Mouse (Mus musculus): ENCODE data around the gene Stxbp6. TPM values are rescaled to one million over a fixed set of nuclear protein-coding genes. Genes with fewer than 3 reads are reported as not detected.

The Stxbp6 gene
- polyA plus RNA-seq, 1 experiment, result 0.67 TPM

DNA sequence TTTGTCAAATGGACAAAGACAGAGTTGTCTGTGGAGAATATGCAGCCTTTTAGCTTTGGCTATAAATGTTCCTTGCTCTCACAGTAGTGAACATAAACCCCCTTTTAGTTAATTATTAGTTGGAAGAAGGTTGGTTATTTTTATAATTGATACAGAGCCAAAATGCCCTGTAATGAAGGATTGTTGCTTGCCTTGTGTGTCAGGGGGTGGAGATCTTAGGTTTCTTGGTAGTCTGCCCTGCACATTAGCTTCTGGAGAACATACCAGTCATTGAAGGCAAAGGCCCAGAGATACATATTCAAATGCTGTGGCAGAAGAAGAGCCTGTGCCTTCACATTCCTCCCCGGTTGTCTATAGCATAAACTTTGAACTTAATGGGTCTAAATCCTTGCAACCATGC is 37.0 kb downstream of the Stxbp6 start:
- Histone ChIP-seq H3K4me1 (peaks cover under 1% of the 10 kb centered on the region; the same call in 1 of the 2 replicates), H3K27me3 (replicated peaks) (no peaks in the 10 kb centered on the region), H3K36me3 (replicated peaks; ENCODE audit: low read length) (no peaks in the 10 kb centered on the region), H3K9me3 (no peaks in the 10 kb centered on the region), H3K4me3 (replicated peaks) (no peak overlapping the region)
- TF ChIP-seq FLI1 (IDR thresholded peaks at IDR 0.05; ENCODE audit: low read length) (no peak), GATA1 (IDR thresholded peaks at IDR 0.05; ENCODE audit: borderline replicate concordance, low read length) (no peak)

DNA sequence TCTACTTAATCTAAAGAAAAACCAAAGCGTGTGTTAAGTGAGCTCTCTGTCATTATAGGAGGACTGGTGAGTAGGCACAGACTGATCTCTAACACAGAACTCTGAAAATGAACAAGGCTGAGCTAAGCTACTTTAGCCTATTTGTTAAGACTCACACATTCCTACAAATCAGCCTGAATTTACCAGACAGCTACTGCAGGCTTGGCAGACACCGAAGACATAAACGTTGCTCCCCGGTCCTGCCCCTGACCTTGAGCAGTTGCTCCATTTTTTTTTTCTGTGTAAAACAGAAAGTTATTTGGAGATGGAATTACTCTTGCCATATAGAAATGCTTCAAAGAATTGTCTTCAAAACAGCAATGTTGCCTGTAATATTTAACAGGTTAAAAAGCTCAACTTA is 37.4 kb downstream of the Stxbp6 start:
- no peaks in the 10 kb centered on the region for H3K27me3 ChIP-seq (replicated peaks)
- no peaks in the 10 kb centered on the region for H3K36me3 ChIP-seq (replicated peaks; ENCODE audit: low read length)
- TF ChIP-seq FLI1 (IDR thresholded peaks at IDR 0.05; ENCODE audit: low read length) (no peak), GATA1 (IDR thresholded peaks at IDR 0.05; ENCODE audit: borderline replicate concordance, low read length) (no peak)
- H3K9me3 ChIP-seq, result no peaks in the 10 kb centered on the region
- H3K4me3 ChIP-seq (replicated peaks), result no peak overlapping the region
- no peaks in the 10 kb centered on the region for H3K4me1 ChIP-seq

DNA sequence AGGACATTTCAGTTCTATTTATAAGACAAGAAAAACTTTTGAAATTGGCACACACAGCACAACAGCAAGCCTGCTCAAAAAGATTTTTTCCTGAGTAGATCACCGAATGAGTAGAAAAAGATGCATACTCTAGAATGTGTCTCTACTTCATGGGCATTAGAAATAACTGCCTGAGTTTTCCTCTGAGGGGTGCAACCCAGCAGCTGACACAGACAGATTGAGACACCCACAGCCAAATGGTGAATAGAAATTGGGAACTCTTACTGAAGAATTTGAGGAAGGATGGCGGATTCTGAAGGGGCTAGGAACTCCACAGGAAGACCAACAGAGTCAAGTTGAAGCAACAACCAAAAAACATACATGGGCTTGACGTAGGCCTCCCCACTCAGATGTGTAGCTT is 43.8 kb downstream of the Stxbp6 start:
- Histone ChIP-seq H3K36me3 (replicated peaks; ENCODE audit: low read length) (no peaks in the 10 kb centered on the region), H3K9me3 (no peaks in the 10 kb centered on the region), H3K4me1 (no peaks in the 10 kb centered on the region), H3K4me3 (replicated peaks) (no peak overlapping the region), H3K27me3 (replicated peaks) (no peaks in the 10 kb centered on the region)
- TF ChIP-seq GATA1 (IDR thresholded peaks at IDR 0.05; ENCODE audit: borderline replicate concordance, low read length), result no peak
- no peak for TF ChIP-seq FLI1 (IDR thresholded peaks at IDR 0.05; ENCODE audit: low read length)

DNA sequence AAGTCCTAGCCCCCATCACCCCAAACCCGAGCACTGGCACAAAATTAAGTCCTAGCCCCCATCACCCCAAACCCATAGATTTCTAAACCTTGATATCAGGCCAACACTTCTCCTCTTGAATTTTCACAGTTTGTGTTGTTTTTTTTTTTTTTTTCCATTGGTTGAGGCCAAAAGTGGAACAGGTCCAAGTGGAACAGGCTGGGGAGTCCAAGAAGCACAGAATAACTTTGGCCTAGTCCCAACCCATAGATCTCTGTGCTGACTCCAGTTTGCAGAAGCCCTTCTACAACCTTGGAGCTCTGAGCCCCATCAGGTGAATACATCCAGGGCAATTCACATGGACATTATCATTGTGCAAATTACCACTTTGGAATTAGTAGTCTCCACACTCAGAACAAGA is 48.2 kb downstream of the Stxbp6 start:
- no peaks in the 10 kb centered on the region for H3K9me3 ChIP-seq
- no peaks in the 10 kb centered on the region for H3K4me1 ChIP-seq
- H3K4me3 ChIP-seq (replicated peaks), result no peak overlapping the region
- H3K27me3 ChIP-seq (replicated peaks), result no peaks in the 10 kb centered on the region
- TF ChIP-seq GATA1 (IDR thresholded peaks at IDR 0.05; ENCODE audit: borderline replicate concordance, low read length) (no peak), FLI1 (IDR thresholded peaks at IDR 0.05; ENCODE audit: low read length) (no peak)
- no peaks in the 10 kb centered on the region for H3K36me3 ChIP-seq (replicated peaks; ENCODE audit: low read length)

DNA sequence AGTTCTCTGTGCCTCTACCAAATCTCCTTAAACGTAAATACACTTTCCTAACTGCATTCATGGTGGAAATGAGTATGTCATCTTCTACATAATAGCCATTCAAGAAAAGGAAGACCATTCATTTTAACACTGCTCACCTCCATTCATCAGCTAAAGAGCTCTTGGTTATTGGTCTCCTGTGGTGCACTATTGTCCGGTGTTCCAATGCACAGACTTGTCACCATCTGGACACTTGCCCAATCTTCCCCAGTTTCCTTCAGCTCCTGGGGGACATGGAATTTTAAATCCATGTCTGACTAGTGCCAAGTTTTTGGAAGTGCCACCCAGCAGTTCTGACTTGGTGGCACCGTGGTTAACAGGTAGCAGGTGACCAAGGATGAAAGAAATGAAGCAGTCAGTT is 54.5 kb downstream of the Stxbp6 start:
- Histone ChIP-seq H3K9me3 (no peaks in the 10 kb centered on the region), H3K4me3 (replicated peaks) (no peak overlapping the region), H3K27me3 (replicated peaks) (no peaks in the 10 kb centered on the region), H3K36me3 (replicated peaks; ENCODE audit: low read length) (no peaks in the 10 kb centered on the region), H3K4me1 (no peaks in the 10 kb centered on the region)
- TF ChIP-seq GATA1 (IDR thresholded peaks at IDR 0.05; ENCODE audit: borderline replicate concordance, low read length) (no peak), FLI1 (IDR thresholded peaks at IDR 0.05; ENCODE audit: low read length) (no peak)

DNA sequence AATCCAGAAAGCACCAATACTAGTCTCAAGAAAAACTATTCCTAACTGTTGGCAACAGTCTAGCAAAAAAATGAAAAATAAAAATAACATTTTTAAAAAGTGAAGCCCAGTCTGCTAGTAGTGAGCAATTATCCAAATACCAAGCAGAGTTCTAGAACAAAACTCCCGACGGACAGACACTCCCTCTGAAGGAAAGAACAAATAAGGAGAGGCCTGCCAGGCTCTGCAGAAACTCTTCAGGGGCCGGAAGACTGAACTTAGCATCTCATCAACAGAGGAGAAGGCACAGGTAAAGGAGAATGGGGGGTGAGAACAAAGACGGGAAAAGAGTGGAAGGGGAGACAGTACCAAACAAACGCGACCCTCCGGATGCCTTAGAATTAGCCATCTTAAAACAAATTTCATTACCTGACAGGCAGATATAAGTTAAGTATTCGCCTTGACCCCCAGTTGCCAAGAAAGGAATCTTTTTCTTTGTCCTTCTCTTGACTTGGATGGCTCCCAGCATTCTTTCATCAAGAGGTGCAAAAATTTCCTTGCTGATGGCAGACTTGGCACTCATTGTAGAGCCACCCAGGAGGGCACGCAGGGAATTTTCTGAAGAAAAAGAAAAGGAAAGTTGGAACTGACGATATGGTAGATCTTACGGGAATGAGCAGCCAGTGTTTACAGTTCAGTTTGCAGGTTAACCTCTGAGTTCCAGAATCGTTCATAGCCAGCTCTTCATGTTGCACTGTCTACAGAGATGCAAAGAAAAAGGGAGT is 55.3 kb downstream of the Stxbp6 start:
- TF ChIP-seq GATA1 (IDR thresholded peaks at IDR 0.05; ENCODE audit: borderline replicate concordance, low read length) (no peak), FLI1 (IDR thresholded peaks at IDR 0.05; ENCODE audit: low read length) (no peak)
- H3K27me3 ChIP-seq (replicated peaks), result no peaks in the 10 kb centered on the region

DNA sequence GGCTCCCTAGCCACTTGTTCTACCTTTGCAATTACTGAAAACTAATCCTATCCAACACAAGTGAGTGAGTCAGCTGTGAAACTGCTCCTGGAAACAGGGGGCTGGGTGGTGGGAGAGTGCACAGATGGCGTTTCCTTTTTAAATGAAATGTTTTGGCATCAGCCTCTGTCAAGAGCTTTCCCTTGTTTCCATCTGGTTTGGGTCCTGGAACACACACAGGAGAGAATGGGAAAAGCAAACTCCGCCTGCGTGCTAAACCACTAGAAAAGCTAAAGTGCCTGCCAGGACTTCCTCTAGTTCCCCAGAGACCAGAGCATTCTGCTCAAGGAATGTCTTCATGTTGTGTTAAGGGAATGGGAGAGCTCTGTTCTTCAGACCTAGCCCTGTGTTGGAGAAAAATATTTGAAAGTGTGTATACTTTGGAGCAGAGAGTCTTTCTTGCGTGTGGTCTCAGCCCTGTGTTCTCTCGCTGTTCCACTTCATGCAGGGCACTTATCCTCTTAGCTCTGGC is 61.2 kb downstream of the Stxbp6 start:
- H3K9me3 ChIP-seq, result no peaks in the 10 kb centered on the region
- no peaks in the 10 kb centered on the region for H3K36me3 ChIP-seq (replicated peaks; ENCODE audit: low read length)
- no peaks in the 10 kb centered on the region for H3K4me1 ChIP-seq
- H3K27me3 ChIP-seq (replicated peaks), result no peaks in the 10 kb centered on the region
- TF ChIP-seq GATA1 (IDR thresholded peaks at IDR 0.05; ENCODE audit: borderline replicate concordance, low read length), result no peak
- TF ChIP-seq FLI1 (IDR thresholded peaks at IDR 0.05; ENCODE audit: low read length), result no peak
- no peak overlapping the region for H3K4me3 ChIP-seq (replicated peaks)

More for the DNA sequence above, 55.3 kb downstream of the Stxbp6 start:
- H3K4me1 ChIP-seq, result no peaks in the 10 kb centered on the region
- no peak overlapping the region for H3K4me3 ChIP-seq (replicated peaks)
- H3K9me3 ChIP-seq, result no peaks in the 10 kb centered on the region
- H3K36me3 ChIP-seq (replicated peaks; ENCODE audit: low read length), result no peaks in the 10 kb centered on the region

DNA sequence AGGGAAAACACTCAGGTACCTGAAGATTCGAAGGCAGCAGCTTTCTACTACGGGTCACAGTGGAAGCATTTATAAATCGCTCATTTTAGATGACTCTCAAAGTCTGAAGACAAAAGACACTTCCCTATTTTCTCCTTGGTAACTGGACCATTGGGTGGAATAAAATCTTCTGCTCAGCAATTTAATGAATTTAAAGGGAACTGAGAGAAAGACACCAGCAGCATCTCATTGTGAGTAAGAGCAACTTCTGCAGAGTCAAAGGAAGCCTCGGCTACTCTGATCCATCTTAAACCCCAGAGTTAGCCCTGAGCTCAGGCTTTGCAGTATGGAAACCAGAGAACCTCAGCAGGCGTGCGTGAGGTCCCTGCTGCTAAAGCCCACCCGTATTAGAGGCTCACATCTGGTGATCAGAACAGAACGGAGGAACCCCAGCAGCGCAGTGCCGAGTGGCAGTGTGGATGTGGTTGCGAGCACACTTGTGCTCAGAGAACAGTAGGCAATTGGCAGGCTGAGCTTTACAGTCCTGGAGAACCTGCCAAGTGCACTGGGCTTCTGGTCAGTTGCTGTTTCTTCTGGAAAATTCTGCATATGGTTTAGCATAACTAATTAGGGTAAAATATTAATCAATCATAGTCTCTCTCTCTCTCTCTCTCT is 62.9 kb downstream of the Stxbp6 start:
- 0 out of 2 replicates have a peak, but pooled peaks cover 2% of the 10 kb centered on the region for H3K4me1 ChIP-seq
- no peaks in the 10 kb centered on the region for H3K36me3 ChIP-seq (replicated peaks; ENCODE audit: low read length)
- H3K9me3 ChIP-seq, result no peaks in the 10 kb centered on the region
- no peak overlapping the region for H3K4me3 ChIP-seq (replicated peaks)
- TF ChIP-seq FLI1 (IDR thresholded peaks at IDR 0.05; ENCODE audit: low read length), result no peak
- no peak for TF ChIP-seq GATA1 (IDR thresholded peaks at IDR 0.05; ENCODE audit: borderline replicate concordance, low read length)
- no peaks in the 10 kb centered on the region for H3K27me3 ChIP-seq (replicated peaks)

DNA sequence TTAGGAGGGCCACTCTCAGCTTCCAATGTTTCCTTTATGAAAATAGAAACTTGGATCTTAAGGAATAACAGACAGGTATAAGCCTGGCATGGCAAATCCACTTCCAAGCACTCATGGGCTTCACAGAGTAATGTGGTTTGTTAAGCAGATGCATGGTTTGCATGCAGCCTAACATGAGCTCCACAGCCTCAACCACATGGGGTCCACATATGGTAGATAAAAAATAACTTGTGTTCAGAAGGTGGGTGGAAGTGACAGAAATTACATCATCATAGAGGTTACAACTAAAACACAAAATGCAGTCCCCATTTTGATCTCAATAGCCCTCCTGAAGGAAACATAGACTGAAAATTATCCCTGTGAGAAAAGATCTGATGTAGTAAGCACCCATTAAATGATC is 63.5 kb downstream of the Stxbp6 start:
- Histone ChIP-seq H3K9me3 (no peaks in the 10 kb centered on the region), H3K4me3 (replicated peaks) (no peak overlapping the region), H3K4me1 (0 out of 2 replicates have a peak, but pooled peaks cover 2% of the 10 kb centered on the region), H3K27me3 (replicated peaks) (no peaks in the 10 kb centered on the region), H3K36me3 (replicated peaks; ENCODE audit: low read length) (no peaks in the 10 kb centered on the region)
- no peak for TF ChIP-seq GATA1 (IDR thresholded peaks at IDR 0.05; ENCODE audit: borderline replicate concordance, low read length)
- no peak for TF ChIP-seq FLI1 (IDR thresholded peaks at IDR 0.05; ENCODE audit: low read length)
